Mouse (Mus musculus): ENCODE measurements around the gene Gucy2c. TPM values are rescaled to one million over a fixed set of nuclear protein-coding genes. Genes with fewer than 3 reads are reported as not detected.
A peak's percentile ranks its signal among the peaks of the same experiment; 100 is the strongest.

Gucy2c gene
- total and polyA plus RNA-seq, 3 experiments = not detected

DNA sequence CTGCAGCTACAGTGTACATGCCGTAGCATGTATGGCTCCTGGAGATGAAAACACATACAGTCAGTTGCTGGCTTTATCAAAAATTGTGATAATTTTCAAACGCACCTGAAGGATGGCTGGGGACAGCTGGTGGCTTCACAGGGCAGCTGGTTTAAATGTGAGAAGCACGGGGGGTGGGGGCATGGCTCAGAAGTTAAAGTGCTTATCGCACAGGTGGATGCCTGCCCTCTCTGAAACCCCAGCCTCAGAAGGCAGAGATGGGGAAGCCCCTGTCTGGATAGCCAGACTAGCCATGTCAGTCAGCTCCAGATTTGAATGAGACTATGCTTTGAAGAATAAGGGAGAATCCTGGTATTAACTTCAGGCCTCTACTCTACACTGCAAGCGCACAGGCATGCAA, 80.4 kb downstream of the Gucy2c start:
- Histone ChIP-seq H3K4me1 (ENCODE audit: control insufficient read depth in 1 of 2, insufficient read depth in 2 of 2, low read length in 2 of 2) (no peaks in the 10 kb centered on the region), H3K9me3 (replicated peaks; ENCODE audit: insufficient read depth, low read length) (no peaks in the 10 kb centered on the region), H3K9ac (ENCODE audit: control insufficient read depth, low read depth, low read length, poor library complexity, severe bottlenecking) (no peak overlapping the region), H3K4me3 (ENCODE audit: control insufficient read depth in 1 of 2, insufficient read depth in 1 of 2, low read depth in 2 of 2, low read length in 2 of 2) (no peak overlapping the region), H3K27me3 (ENCODE audit: control insufficient read depth in 1 of 2, insufficient read depth in 2 of 2, low read length in 2 of 2) (peaks cover 0 to 3% of the 10 kb centered on the region in 2 experiments; a peak in 2 of 4 replicates), H3K27ac (ENCODE audit: control insufficient read depth, low read depth, low read length) (no peak overlapping the region), H3K79me2 (ENCODE audit: control insufficient read depth, insufficient read depth, low read length, poor library complexity) (no peaks in the 10 kb centered on the region), H3K36me3 (ENCODE audit: control insufficient read depth in 1 of 2, insufficient read depth in 2 of 2, low read length in 2 of 2) (no peaks in the 10 kb centered on the region)
- DNase-seq (ENCODE audit: low read depth, low spot score) = no peak
- TF ChIP-seq POLR2AphosphoS5 (IDR thresholded peaks at IDR 0.05; ENCODE audit: borderline replicate concordance, low read depth, low read length) (no peak), USF1 (IDR thresholded peaks at IDR 0.05; ENCODE audit: low read depth, low read length) (no peak), ZMIZ1 (IDR thresholded peaks at IDR 0.05; ENCODE audit: low read depth, low read length) (no peak), MAFK (IDR thresholded peaks at IDR 0.05; ENCODE audit: borderline replicate concordance, low read depth, low read length) (no peak), EP300 (IDR thresholded peaks at IDR 0.05; ENCODE audit: low read depth in 1 of 2, low read length in 2 of 2) (no peak), SMC3 (IDR thresholded peaks at IDR 0.05; ENCODE audit: low read depth, low read length) (no peak), CTCF (IDR thresholded peaks at IDR 0.05 in 2 of 3, conservative IDR thresholded peaks at IDR 0.05 in 1 of 3; ENCODE audit: control insufficient read depth in 1 of 3, insufficient read depth in 1 of 3, low read depth in 2 of 3, low read length in 3 of 3, poor library complexity in 1 of 3, severe bottlenecking in 1 of 3) (no peak), MYB (IDR thresholded peaks at IDR 0.05; ENCODE audit: low read depth, low read length) (no peak), RAD21 (IDR thresholded peaks at IDR 0.05; ENCODE audit: low read depth, low read length) (no peak), CHD1 (IDR thresholded peaks at IDR 0.05; ENCODE audit: low read depth, low read length) (no peak), TBP (IDR thresholded peaks at IDR 0.05; ENCODE audit: low read depth, low read length) (no peak)

DNA sequence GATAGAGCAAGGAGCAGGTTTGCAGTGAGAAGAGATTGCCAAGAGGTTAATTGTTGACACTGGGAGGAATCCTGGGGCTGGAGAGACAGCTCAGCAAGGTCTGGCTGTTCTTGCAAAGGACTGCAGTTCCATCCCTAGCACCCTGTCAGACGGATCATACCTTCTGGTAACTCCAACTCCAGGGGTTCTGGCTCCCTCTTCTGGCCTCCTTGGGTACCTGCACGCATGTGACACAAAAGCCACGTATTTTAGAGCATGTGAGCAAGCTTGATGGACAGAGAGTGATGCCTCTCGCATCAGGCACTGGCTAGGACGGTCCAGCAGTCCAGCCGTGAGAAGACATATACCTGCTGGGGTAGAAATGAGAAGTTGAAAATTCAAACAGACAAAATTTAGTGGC, 90.3 kb downstream of the Gucy2c start:
- no peak for DNase-seq (ENCODE audit: low read depth, low spot score)
- Histone ChIP-seq H3K27me3 (ENCODE audit: control insufficient read depth in 1 of 2, insufficient read depth in 2 of 2, low read length in 2 of 2) (no peaks in the 10 kb centered on the region), H3K27ac (ENCODE audit: control insufficient read depth, low read depth, low read length) (no peak overlapping the region), H3K9ac (ENCODE audit: control insufficient read depth, low read depth, low read length, poor library complexity, severe bottlenecking) (no peak overlapping the region), H3K79me2 (ENCODE audit: control insufficient read depth, insufficient read depth, low read length, poor library complexity) (no peaks in the 10 kb centered on the region), H3K36me3 (ENCODE audit: control insufficient read depth in 1 of 2, insufficient read depth in 2 of 2, low read length in 2 of 2) (no peaks in the 10 kb centered on the region), H3K4me1 (ENCODE audit: control insufficient read depth in 1 of 2, insufficient read depth in 2 of 2, low read length in 2 of 2) (no peaks in the 10 kb centered on the region), H3K9me3 (replicated peaks; ENCODE audit: insufficient read depth, low read length) (no peaks in the 10 kb centered on the region), H3K4me3 (ENCODE audit: control insufficient read depth in 1 of 2, insufficient read depth in 1 of 2, low read depth in 2 of 2, low read length in 2 of 2) (no peak overlapping the region)
- no peak for TF ChIP-seq MAX (IDR thresholded peaks at IDR 0.05; ENCODE audit: low read length)
- TF ChIP-seq CTCF (IDR thresholded peaks at IDR 0.05 in 2 of 3, conservative IDR thresholded peaks at IDR 0.05 in 1 of 3; ENCODE audit: control insufficient read depth in 1 of 3, insufficient read depth in 1 of 3, low read depth in 2 of 3, low read length in 3 of 3, poor library complexity in 1 of 3, severe bottlenecking in 1 of 3) = peak; percentile 17 to 30 (median 22); a peak in 4 of 6 replicates
- 0 out of 2 replicates have a peak, but pooled peaks have one; percentile 10 for TF ChIP-seq SMC3 (IDR thresholded peaks at IDR 0.05; ENCODE audit: low read depth, low read length)

DNA sequence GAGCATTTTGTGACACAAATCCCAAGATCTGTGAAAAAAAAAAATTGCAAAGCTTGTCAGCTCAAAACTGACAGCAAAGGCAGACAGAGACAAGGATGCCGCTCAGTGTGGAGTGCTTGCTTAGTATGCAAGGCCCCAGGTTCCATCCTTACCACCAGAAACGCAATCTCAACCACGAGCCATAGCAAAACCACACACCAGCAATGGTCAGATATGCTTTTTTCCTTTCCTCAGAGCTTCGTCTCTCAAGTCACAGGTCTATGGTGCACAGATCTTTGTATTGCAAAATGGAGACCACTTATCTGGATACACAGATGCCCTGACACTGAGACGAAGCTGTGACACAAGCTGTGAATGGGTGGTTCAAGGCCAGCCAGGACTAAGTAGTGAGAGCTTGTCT, 91.0 kb downstream of the Gucy2c start:
- no peaks in the 10 kb centered on the region for H3K36me3 ChIP-seq (ENCODE audit: control insufficient read depth in 1 of 2, insufficient read depth in 2 of 2, low read length in 2 of 2)
- no peak for DNase-seq (ENCODE audit: low read depth, low spot score)
- H3K4me1 ChIP-seq (ENCODE audit: control insufficient read depth in 1 of 2, insufficient read depth in 2 of 2, low read length in 2 of 2) = no peaks in the 10 kb centered on the region
- H3K9me3 ChIP-seq (replicated peaks; ENCODE audit: insufficient read depth, low read length) = no peaks in the 10 kb centered on the region
- TF ChIP-seq MAX (IDR thresholded peaks at IDR 0.05; ENCODE audit: low read length) (no peak), RCOR1 (IDR thresholded peaks at IDR 0.05; ENCODE audit: low read depth, low read length) (no peak), ETS1 (IDR thresholded peaks at IDR 0.05; ENCODE audit: low read depth, low read length) (no peak), MYB (IDR thresholded peaks at IDR 0.05; ENCODE audit: low read depth, low read length) (no peak), E2F4 (IDR thresholded peaks at IDR 0.05; ENCODE audit: borderline replicate concordance, low read depth, low read length) (no peak), POLR2AphosphoS5 (IDR thresholded peaks at IDR 0.05; ENCODE audit: borderline replicate concordance, low read depth, low read length) (no peak), NELFE (IDR thresholded peaks at IDR 0.05; ENCODE audit: low read depth, low read length) (no peak), KAT2A (conservative IDR thresholded peaks at IDR 0.05; ENCODE audit: low read depth, low read length) (no peak), ELF1 (IDR thresholded peaks at IDR 0.05; ENCODE audit: low read depth, low read length) (no peak)
- H3K27ac ChIP-seq (ENCODE audit: control insufficient read depth, low read depth, low read length) = no peak overlapping the region
- no peak overlapping the region for H3K4me3 ChIP-seq (ENCODE audit: control insufficient read depth in 1 of 2, insufficient read depth in 1 of 2, low read depth in 2 of 2, low read length in 2 of 2)
- H3K79me2 ChIP-seq (ENCODE audit: control insufficient read depth, insufficient read depth, low read length, poor library complexity) = no peaks in the 10 kb centered on the region
- no peaks in the 10 kb centered on the region for H3K27me3 ChIP-seq (ENCODE audit: control insufficient read depth in 1 of 2, insufficient read depth in 2 of 2, low read length in 2 of 2)
- H3K9ac ChIP-seq (ENCODE audit: control insufficient read depth, low read depth, low read length, poor library complexity, severe bottlenecking) = no peak overlapping the region

Measured in MEL (cell line).